Mouse (Mus musculus): ENCODE results near the gene Rabif. TPM values are rescaled to one million over a fixed set of nuclear protein-coding genes. Genes with fewer than 3 reads are reported as not detected.

The Rabif gene
- polyA plus RNA-seq, 1 experiment, result 28.7 TPM

GRCm38 (mm10) chr1:134556671-134557218 lies 62.3 kb downstream of the Rabif start:
- TF ChIP-seq CTCF (IDR thresholded peaks at IDR 0.05; ENCODE audit: extremely low read depth, insufficient read depth, low read length), result no peak
- peak; percentile 58 for TF ChIP-seq POLR2A (IDR thresholded peaks at IDR 0.05; ENCODE audit: extremely low read depth, insufficient read depth, low read length)
- H3K27ac ChIP-seq (ENCODE audit: insufficient read depth, low read length), result 0 out of 2 replicates have a peak overlapping the region, but pooled peaks have one; percentile 32
- H3K4me1 ChIP-seq (ENCODE audit: control insufficient read depth, insufficient read depth, low read length), result no peaks in the 10 kb centered on the region; the same call in 1 of the 2 replicates
- peak overlapping the region; percentile 71 for H3K4me3 ChIP-seq (ENCODE audit: insufficient read depth, low read length)

Other genes with a start within 250 kb of the Rabif start
- gene Myog, start 204.7 kb upstream of the Rabif start, polyA plus RNA-seq (2012; rRNA removed), result 0.08 and 0.13 TPM in 2 replicates
- gene Ppfia4, start 161.7 kb upstream of the Rabif start, polyA plus RNA-seq (2012; rRNA removed), result 52.6 and 59.5 TPM in 2 replicates
- gene Tmem183a, start 132.7 kb upstream of the Rabif start, polyA plus RNA-seq (2012; rRNA removed), result 56.2 and 62.5 TPM in 2 replicates
- gene 4933406M09Rik, start 108.7 kb upstream of the Rabif start, polyA plus RNA-seq (2012; rRNA removed), result not detected in 2 replicates
- gene Cyb5r1, start 89.1 kb upstream of the Rabif start, polyA plus RNA-seq (2012; rRNA removed), result 14.3 and 15.4 TPM in 2 replicates
- gene Adipor1, start 79.3 kb upstream of the Rabif start, polyA plus RNA-seq (2012; rRNA removed), result 59.2 and 59.7 TPM in 2 replicates
- gene Klhl12, start 39.1 kb upstream of the Rabif start, polyA plus RNA-seq (2012; rRNA removed), result 26.3 and 28.4 TPM in 2 replicates
- 0.08 TPM in 1 of 2 replicates, not detected in the other for gene Mgat4e, start 55.0 kb downstream of the Rabif start, polyA plus RNA-seq (2012; rRNA removed)
- gene Kdm5b, start 65.5 kb downstream of the Rabif start, polyA plus RNA-seq (2012; rRNA removed), result 26.4 and 27.9 TPM in 2 replicates
- 28.1 and 33.3 TPM in 2 replicates for gene Syt2, start 152.0 kb downstream of the Rabif start, polyA plus RNA-seq (2012; rRNA removed)

Data from cortical plate, adult 2 months (tissue).